Mouse (Mus musculus) intestine, embryonic 16.5 days (tissue): ENCODE measurements around the gene Clcn2. TPM values are rescaled to one million over a fixed set of nuclear protein-coding genes. Genes with fewer than 3 reads are reported as not detected.

ENCODE experiments used
- ATAC-seq: fragments of 200-750 bp; cut with Nextera tagmentation; 2 replicates; pipeline ENCODE4 v1.8.0; 2017; ENCODE audit warnings: moderate TSS enrichment, moderate library complexity
- H3K27ac ChIP-seq: fragments of 300-500 bp; sonication (generic); 2 replicates; pipeline ENCODE4 v1.5.1; 2014; ENCODE audit warnings: mild to moderate bottlenecking, low read length
- H3K27me3 ChIP-seq: fragments of 300-500 bp; sonication (generic); replicated peaks from 2 replicates; pipeline ENCODE4 v1.6.1; 2014; ENCODE audit warnings: low read length, control low read depth, mixed read lengths; ENCODE audit not compliant: control insufficient read depth, insufficient read depth
- H3K36me3 ChIP-seq: fragments of 300-500 bp; sonication (generic); 2 replicates; pipeline ENCODE4 v1.6.1; 2014; ENCODE audit warnings: low read length, control low read depth; ENCODE audit not compliant: control insufficient read depth, insufficient read depth
- H3K4me1 ChIP-seq: fragments of 300-500 bp; sonication (generic); 2 replicates; pipeline ENCODE4 v1.6.1; 2014; ENCODE audit warnings: low read length, control low read depth, mixed read lengths; ENCODE audit not compliant: control insufficient read depth, insufficient read depth
- H3K4me2 ChIP-seq: fragments of 300-500 bp; sonication (generic); 2 replicates; pipeline ENCODE4 v1.6.1; 2014; ENCODE audit warnings: low read depth, low read length, control low read depth
- H3K4me3 ChIP-seq: fragments of 300-500 bp; sonication (generic); 2 replicates; pipeline ENCODE4 v1.5.1; 2014; ENCODE audit warnings: mild to moderate bottlenecking, low read length
- H3K9ac ChIP-seq: fragments of 300-500 bp; sonication (generic); 2 replicates; pipeline ENCODE4 v1.6.1; 2014; ENCODE audit warnings: low read depth, low read length
- H3K9me3 ChIP-seq: fragments of 300-500 bp; sonication (generic); 2 replicates; pipeline ENCODE4 v1.6.1; 2016; ENCODE audit warnings: low read length, control low read depth; ENCODE audit not compliant: control insufficient read depth
- WGBS: fragments of 180-500 bp; shearing (Covaris S2); extraction: QIAGEN DNeasy Blood & Tissue Kit; methylation state at CpG from one replicate; pipeline ENCODE4 v1.1.7; 2014; 5-methylcytosine and 5-hydroxymethylcytosine counted together
- polyA plus RNA-seq: library from polyadenylated mRNA; unstranded; fragments of >200 nt; fragmentation: Nextera tagmentation; extraction: Ambion mirVana; gene quantifications from 2 replicates; pipeline ENCODE4 v1.2.1, GENCODE M21; 2015

Gene Clcn2
- polyA plus RNA-seq, 1 experiment from 2014 or later, result 13.1 TPM

DNA sequence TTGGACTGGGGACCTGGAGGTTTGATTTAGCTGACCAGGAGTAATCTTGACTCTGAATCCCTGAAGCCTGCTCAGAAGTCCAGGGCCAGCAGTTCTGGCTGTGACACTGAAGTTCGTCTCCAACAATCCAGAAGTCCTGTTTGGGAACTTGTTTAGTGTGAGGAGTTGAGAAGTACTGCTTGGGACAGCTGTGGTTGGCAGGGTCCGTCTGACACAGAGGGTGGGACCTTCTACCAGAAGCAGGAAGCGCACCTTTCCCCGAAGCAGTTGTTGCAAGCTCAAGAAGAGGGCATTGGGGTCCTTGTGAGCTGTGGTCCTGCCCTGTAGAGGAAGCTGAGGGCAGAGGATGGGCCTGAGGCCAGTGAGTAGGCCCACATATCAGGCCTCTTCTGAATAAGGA lies 8.2 kb upstream of the Clcn2 start:
- peaks cover 6% of the 10 kb centered on the region; the same call in 1 of the 2 replicates for H3K36me3 ChIP-seq
- 80% methylated on average over 4 of the region's 4 CpGs for WGBS
- ATAC-seq, result no peak

DNA sequence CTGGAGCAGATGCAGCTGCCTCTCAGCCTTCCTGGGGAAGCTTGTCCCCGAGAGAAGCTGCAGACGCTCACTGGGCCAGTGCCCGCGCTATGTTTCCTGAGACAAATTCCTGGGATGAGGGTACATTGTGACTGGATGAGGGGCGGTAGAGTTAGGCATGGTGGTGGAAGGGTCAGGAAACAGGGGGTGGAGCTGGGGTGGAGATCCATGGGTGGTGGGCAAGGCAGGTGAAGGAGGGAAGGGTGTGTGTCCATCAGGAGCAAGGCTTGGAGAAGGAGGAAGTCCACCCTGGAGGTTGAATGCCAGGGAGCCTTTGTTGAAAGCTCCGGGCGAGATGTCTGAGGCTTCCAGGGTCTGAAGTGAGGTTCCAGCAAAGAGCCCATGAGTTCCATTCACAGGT lies 7.8 kb upstream of the Clcn2 start:
- H3K36me3 ChIP-seq, result peaks cover 6% of the 10 kb centered on the region; the same call in 1 of the 2 replicates
- no peak overlapping the region for H3K4me3 ChIP-seq
- 85% methylated on average over 7 of the region's 7 CpGs for WGBS
- no peak overlapping the region for H3K9ac ChIP-seq
- no peaks in the 10 kb centered on the region for H3K9me3 ChIP-seq
- peaks cover 9% of the 10 kb centered on the region; the same call in 1 of the 2 replicates for H3K4me1 ChIP-seq
- no peaks in the 10 kb centered on the region for H3K27me3 ChIP-seq
- no peak overlapping the region for H3K27ac ChIP-seq
- no peak overlapping the region for H3K4me2 ChIP-seq
- no peak for ATAC-seq

More for the DNA sequence above, 8.2 kb upstream of the Clcn2 start:
- Histone ChIP-seq H3K4me1 (peaks cover 12% of the 10 kb centered on the region; the same call in 1 of the 2 replicates), H3K27ac (no peak overlapping the region), H3K9me3 (no peaks in the 10 kb centered on the region), H3K4me3 (no peak overlapping the region), H3K4me2 (no peak overlapping the region), H3K9ac (no peak overlapping the region), H3K27me3 (no peaks in the 10 kb centered on the region)

DNA sequence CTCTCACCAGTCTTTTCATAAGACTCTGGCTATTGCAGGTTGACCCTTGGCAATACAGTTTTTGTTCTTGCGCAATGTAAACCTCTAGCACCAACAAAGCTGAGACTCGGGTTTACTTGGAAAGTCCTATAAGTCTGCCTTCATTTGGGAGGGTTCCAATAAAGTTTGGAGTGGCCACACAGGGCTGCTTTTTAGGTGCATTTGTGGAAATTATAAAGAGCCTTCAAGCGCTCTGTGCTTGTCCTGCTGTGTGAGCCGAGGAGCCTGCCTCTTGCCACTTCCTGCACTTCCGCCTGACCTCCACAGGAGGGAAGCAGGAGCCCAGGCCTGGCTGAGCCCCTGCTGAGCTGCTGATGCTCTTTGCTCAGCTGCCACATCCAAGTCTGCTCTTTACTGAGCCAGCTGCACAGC lies 6.8 kb upstream of the Clcn2 start:
- Histone ChIP-seq H3K4me1 (peaks cover 3% of the 10 kb centered on the region; the same call in 1 of the 2 replicates), H3K27me3 (no peaks in the 10 kb centered on the region), H3K9ac (no peak overlapping the region), H3K9me3 (no peaks in the 10 kb centered on the region), H3K36me3 (peaks cover 6% of the 10 kb centered on the region; the same call in 1 of the 2 replicates), H3K4me2 (no peak overlapping the region), H3K4me3 (no peak overlapping the region), H3K27ac (no peak overlapping the region)
- ATAC-seq, result peak; percentile 82
- WGBS, result 32% methylated on average over 5 of the region's 5 CpGs

DNA sequence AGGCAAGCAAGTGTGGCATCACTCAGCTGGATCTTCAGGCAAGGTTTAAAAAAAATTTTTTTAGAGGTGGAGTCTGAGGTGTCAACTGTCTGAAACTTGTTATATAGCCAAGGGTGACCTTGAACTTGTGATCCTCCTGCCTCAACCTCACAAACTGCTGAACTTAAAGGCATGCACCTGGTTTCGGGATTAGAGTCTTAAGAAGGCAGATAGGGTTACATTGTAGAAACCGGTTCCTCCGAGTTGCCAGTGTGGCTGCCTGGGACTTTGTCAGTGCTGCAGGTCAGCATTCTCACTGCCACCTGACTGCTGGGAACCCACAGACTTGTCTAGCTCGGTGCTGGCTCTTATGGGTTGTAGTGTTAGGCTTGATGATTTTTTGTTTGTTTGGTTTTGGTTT lies 5.7 kb upstream of the Clcn2 start:
- 44% methylated on average over 4 of the region's 4 CpGs for WGBS
- peaks cover 8% of the 10 kb centered on the region for H3K4me1 ChIP-seq
- ATAC-seq, result no peak

DNA sequence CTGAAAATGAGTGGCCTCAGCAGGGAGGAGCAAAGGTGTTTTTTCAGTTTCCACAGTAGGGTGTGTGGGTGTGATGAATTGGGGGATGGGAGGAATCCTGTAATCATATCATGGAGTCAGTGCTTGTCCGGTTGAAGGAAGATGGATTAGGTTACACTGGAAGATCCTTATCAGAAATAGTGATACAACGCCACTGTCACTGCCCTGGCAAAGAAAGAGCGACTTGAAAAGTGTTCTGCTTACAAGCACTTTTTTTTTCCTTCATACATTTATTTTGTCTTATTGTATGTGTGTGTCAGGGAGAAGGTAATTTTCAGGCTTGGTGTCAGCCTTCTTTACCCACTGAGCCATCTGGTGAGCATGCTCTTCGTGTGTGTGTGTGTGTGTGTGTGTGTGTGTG lies 5.2 kb upstream of the Clcn2 start:
- Histone ChIP-seq H3K4me2 (no peak overlapping the region), H3K9me3 (no peaks in the 10 kb centered on the region), H3K27me3 (no peaks in the 10 kb centered on the region), H3K9ac (no peak overlapping the region), H3K4me1 (peaks cover 8% of the 10 kb centered on the region), H3K36me3 (peaks cover 6% of the 10 kb centered on the region; the same call in 1 of the 2 replicates), H3K4me3 (no peak overlapping the region), H3K27ac (no peak overlapping the region)
- WGBS, result 61% methylated on average over 4 of the region's 4 CpGs
- ATAC-seq, result no peak

More for the DNA sequence above, 5.7 kb upstream of the Clcn2 start:
- H3K27me3 ChIP-seq, result no peaks in the 10 kb centered on the region
- no peak overlapping the region for H3K4me2 ChIP-seq
- H3K4me3 ChIP-seq, result no peak overlapping the region
- peaks cover 6% of the 10 kb centered on the region; the same call in 1 of the 2 replicates for H3K36me3 ChIP-seq
- no peak overlapping the region for H3K27ac ChIP-seq
- no peaks in the 10 kb centered on the region for H3K9me3 ChIP-seq
- H3K9ac ChIP-seq, result no peak overlapping the region

DNA sequence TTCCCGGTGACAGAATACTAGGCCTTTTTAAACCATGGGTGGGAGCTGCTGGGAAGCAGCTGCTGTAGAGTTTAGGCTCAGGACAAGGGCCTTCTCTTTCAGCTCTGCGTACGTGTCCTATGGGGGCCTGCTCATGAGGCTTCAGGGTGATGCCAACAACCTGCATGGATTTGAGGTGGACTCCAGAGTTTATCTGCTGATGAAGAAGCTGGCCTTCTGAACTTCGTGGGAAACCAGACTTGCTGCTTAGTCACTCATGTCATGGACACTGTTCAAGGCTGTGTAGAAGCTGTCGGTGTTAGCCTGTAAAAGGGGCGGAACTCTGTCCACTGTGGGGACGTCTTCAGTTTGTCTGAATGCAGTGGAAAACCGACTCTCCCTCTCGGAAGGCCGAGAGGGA lies 4.3 kb upstream of the Clcn2 start:
- H3K4me3 ChIP-seq, result no peak overlapping the region
- peaks cover 6% of the 10 kb centered on the region; the same call in 1 of the 2 replicates for H3K36me3 ChIP-seq
- H3K27me3 ChIP-seq, result no peaks in the 10 kb centered on the region
- 78% methylated on average over 10 of the region's 10 CpGs for WGBS
- peaks cover 8% of the 10 kb centered on the region for H3K4me1 ChIP-seq
- no peak overlapping the region for H3K27ac ChIP-seq
- no peak for ATAC-seq
- no peak overlapping the region for H3K9ac ChIP-seq
- no peaks in the 10 kb centered on the region for H3K9me3 ChIP-seq
- no peak overlapping the region for H3K4me2 ChIP-seq

DNA sequence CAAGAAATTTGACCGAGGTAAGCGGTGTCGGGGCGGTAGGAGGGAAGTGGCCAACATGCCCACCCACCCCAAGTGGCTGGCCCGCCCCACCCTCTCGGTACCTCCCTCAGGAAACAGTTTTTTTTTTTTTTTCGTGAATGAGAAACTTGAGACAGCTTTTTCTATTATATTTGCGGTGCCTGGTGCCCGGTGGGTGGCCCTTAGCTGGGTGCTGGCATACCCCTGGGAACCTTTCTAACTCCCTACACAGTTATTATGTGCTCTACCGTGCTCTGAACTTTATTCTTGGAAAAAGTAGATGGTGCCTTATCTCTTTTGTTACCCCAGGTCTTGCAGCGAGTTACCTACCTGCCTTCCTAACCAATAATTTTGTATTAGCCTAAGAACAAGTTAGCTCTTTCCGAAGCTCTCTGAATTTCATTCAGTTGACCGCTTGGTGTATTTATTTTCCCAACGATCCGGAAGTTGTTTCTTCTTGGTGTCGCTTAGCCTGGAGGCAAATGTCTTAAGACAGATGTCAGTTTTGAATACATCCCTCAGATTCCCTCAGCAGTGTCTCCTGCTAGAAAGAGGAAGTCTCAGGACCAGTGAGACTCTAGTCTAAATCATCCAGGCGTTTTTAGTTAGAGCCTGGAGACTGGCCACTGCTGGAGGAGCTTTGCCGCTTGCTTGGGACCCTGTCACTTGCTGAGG lies 578 bp upstream of the Clcn2 start:
- Histone ChIP-seq H3K4me2 (peak overlapping the region; percentile 91), H3K4me1 (peaks cover 20% of the 10 kb centered on the region), H3K27ac (peak overlapping the region; percentile 99), H3K36me3 (peaks cover 8% of the 10 kb centered on the region), H3K9me3 (no peaks in the 10 kb centered on the region), H3K4me3 (peak overlapping the region; percentile 74), H3K27me3 (no peaks in the 10 kb centered on the region), H3K9ac (peak overlapping the region; percentile 84)
- peak; percentile 26 for ATAC-seq
- WGBS, result 1% methylated on average over 18 of the region's 18 CpGs

DNA sequence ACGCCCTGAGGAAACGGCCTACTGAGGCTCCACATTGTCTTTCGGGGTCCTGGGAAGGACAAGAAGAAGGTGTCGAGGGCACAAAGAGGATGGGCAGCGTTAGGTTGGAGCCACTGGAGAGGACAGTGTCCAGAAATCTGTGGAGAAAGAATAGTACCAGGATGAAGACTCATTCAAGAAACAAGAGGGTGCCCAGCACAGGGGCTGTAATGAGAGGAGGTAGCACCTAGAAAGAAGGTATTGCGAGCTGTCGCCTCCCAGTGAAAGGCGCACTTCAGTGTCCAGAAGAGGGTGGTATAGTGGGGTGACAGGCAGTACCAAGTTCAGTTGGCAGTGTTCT lies 735 bp downstream of the Clcn2 start:
- ATAC-seq, result no peak
- Histone ChIP-seq H3K4me3 (peak overlapping the region; percentile 74), H3K27ac (peak overlapping the region; percentile 99), H3K27me3 (no peaks in the 10 kb centered on the region), H3K9ac (peak overlapping the region; percentile 84), H3K4me1 (peaks cover 20% of the 10 kb centered on the region), H3K4me2 (peak overlapping the region; percentile 91), H3K9me3 (no peaks in the 10 kb centered on the region), H3K36me3 (peaks cover 9% of the 10 kb centered on the region)
- 1% methylated on average over 8 of the region's 8 CpGs for WGBS

DNA sequence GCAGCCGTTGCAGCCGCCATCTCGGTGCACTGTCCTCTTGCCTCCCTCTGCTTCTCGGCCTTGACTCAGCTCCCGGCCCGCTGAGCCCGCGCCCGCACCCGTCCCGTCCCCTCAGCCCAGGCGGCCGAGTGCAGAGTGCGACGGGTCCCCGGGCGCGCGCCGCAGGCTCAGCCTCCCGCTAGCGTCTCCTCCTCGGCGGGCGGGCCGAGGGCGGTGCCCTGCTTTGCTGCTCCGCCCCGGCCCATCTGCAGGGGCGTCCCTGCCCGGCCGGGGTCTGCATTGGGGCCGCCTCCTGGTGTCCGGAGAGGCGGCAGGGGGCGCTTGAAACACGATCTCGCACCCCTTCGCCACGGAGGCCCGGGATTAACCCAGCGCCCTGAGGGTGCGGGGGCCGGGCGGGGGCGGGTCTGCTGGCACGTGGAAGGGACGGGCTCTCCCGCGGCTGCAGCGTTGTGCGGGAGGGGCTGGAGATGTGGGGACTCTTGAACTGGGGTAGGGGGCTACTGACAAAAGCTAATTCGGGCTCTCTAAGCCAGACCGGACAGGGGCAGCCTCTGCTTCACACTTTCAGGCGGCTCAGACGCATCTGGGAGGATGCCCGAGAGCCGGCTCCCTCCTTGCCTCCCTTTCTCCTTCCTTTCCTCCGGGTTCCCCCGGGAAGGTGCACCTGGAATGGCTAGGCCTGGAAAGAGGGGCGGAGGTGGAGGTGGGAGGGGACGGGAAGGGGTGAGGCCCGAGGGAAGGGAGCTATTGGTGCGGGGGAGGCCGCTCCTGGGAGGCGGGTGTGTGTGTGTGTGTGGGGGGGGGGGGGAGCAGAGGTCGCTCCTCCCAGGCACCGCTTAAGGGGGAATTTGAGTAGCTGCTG lies 1.3 kb downstream of the Clcn2 start:
- WGBS, result under 1% methylated on average over 53 of the region's 68 CpGs
- Histone ChIP-seq H3K27me3 (no peaks in the 10 kb centered on the region), H3K36me3 (peaks cover 3% of the 10 kb centered on the region; the same call in 1 of the 2 replicates), H3K9me3 (no peaks in the 10 kb centered on the region), H3K27ac (peak overlapping the region; percentile 99), H3K4me2 (peak overlapping the region; percentile 91), H3K9ac (peak overlapping the region; percentile 84), H3K4me1 (peaks cover 20% of the 10 kb centered on the region), H3K4me3 (peak overlapping the region; percentile 74)
- peak; percentile 70 for ATAC-seq
